Mouse (Mus musculus): ENCODE data around the gene Zfp39.

GRCm38 (mm10) chr11:58927790-58928651, 24.0 kb upstream of the Zfp39 start:
- TF ChIP-seq CTCF (conservative IDR thresholded peaks at IDR 0.05; ENCODE audit: insufficient read depth, insufficient read length, low read depth, low read length) (peak; percentile 64), POLR2A (IDR thresholded peaks at IDR 0.05; ENCODE audit: low read depth, low read length) (no peak)

Measured in kidney, adult 2 months (tissue).